8 mouse cellular contexts compared by ENCODE assay signal in genomic region chr12:54191608-54192304, GRCm38 (mm10). TPM values are rescaled to one million over a fixed set of nuclear protein-coding genes. Genes with fewer than 3 reads are reported as not detected.
DNase-seq lines count a peak whose midpoint lies in the region; ATAC-seq and TF ChIP-seq lines count a peak whose summit lies in the region.

No protein-coding gene starts in this region.

- intact Hi-C loops in heart, postnatal 10 days (cut with DNase I): no loop called here

- H3K27ac ChIP-seq in ES-Bruce4 (ENCODE audit: insufficient read depth, low read length): no peak overlapping the region
- H3K27ac ChIP-seq in forebrain, embryonic 14.5 days (ENCODE audit: low read depth, low read length): peak overlapping the region; percentile 78; the same call in 1 of the 2 replicates
- H3K27ac ChIP-seq in liver, embryonic 15.5 days (replicated peaks): peak overlapping the region; percentile 83
- H3K27ac ChIP-seq in neural tube, embryonic 12.5 days: no peak overlapping the region

- H3K4me3 ChIP-seq in ES-Bruce4 (ENCODE audit: low read depth, low read length): peak overlapping the region; percentile 51
- peak overlapping the region; percentile 12 for H3K4me3 ChIP-seq in forebrain, embryonic 14.5 days (ENCODE audit: low read depth, low read length)
- peak overlapping the region; percentile 26 for H3K4me3 ChIP-seq in liver, embryonic 15.5 days (replicated peaks)
- peak overlapping the region; percentile 17; the same call in 1 of the 2 replicates for H3K4me3 ChIP-seq in neural tube, embryonic 12.5 days

- TF ChIP-seq POLR2A in ES-Bruce4 (IDR thresholded peaks at IDR 0.05; ENCODE audit: insufficient read depth, low read length): no peak

- peaks cover 4% of the 10 kb centered on the region for H3K4me1 ChIP-seq in ES-Bruce4 (ENCODE audit: control insufficient read depth, insufficient read depth, low read length)
- peaks cover 40% of the 10 kb centered on the region for H3K4me1 ChIP-seq in forebrain, embryonic 14.5 days (ENCODE audit: control insufficient read depth, insufficient read depth, low read length)
- peaks cover 40% of the 10 kb centered on the region for H3K4me1 ChIP-seq in liver, embryonic 15.5 days (replicated peaks)
- peaks cover 29% of the 10 kb centered on the region for H3K4me1 ChIP-seq in neural tube, embryonic 12.5 days

- peak overlapping the region; percentile 46 for H3K4me2 ChIP-seq in forebrain, embryonic 14.5 days (ENCODE audit: low read length)
- H3K4me2 ChIP-seq in liver, embryonic 15.5 days: peak overlapping the region; percentile 61
- H3K4me2 ChIP-seq in neural tube, embryonic 12.5 days (replicated peaks): peak overlapping the region; percentile 58

- H3K9ac ChIP-seq in ES-Bruce4 (ENCODE audit: low read depth, poor library complexity, severe bottlenecking): no peak overlapping the region
- peak overlapping the region; percentile 29; the same call in 1 of the 2 replicates for H3K9ac ChIP-seq in forebrain, embryonic 14.5 days (ENCODE audit: low read length)
- no peak overlapping the region; the same call in 1 of the 2 replicates for H3K9ac ChIP-seq in liver, embryonic 15.5 days
- H3K9ac ChIP-seq in neural tube, embryonic 12.5 days: peak overlapping the region; percentile 18; the same call in 1 of the 2 replicates

- peak; percentile 98 for DNase-seq in forebrain, embryonic 14.5 days (ENCODE audit: low spot score)
- DNase-seq in heart, postnatal 10 days: peak; percentile 96 to 97
- DNase-seq in kidney, postnatal 36 days: peak; percentile 92 to 94
- peak; percentile 64 to 69 for DNase-seq in thymus, adult 18-20 months

- 0 out of 2 replicates have a peak, but pooled peaks have one; percentile 70 for TF ChIP-seq EP300 in ES-Bruce4 (IDR thresholded peaks at IDR 0.05; ENCODE audit: insufficient read depth, low read depth, low read length)

- no peaks in the 10 kb centered on the region for H3K9me3 ChIP-seq in ES-Bruce4 (replicated peaks; ENCODE audit: control insufficient read depth, insufficient read depth, low read length, poor library complexity, severe bottlenecking)
- no peaks in the 10 kb centered on the region for H3K9me3 ChIP-seq in forebrain, embryonic 14.5 days (replicated peaks; ENCODE audit: control insufficient read depth, low read length)
- H3K9me3 ChIP-seq in liver, embryonic 15.5 days (replicated peaks): no peaks in the 10 kb centered on the region
- H3K9me3 ChIP-seq in neural tube, embryonic 12.5 days: no peaks in the 10 kb centered on the region

- peak; percentile 60; the same call in 1 of the 2 replicates for ATAC-seq in cerebellum, adult (ENCODE audit: insufficient number of reproducible peaks, low FRiP score, low TSS enrichment)
- peak; percentile 99 for ATAC-seq in forebrain, embryonic 14.5 days
- ATAC-seq in liver, embryonic 15.5 days (ENCODE audit: insufficient read depth): peak; percentile 95
- ATAC-seq in neural tube, embryonic 12.5 days (ENCODE audit: low FRiP score, low read depth): peak; percentile 97

- 2% methylated on average over 19 of the region's 19 CpGs for WGBS in forebrain, embryonic 14.5 days
- 2% methylated on average over 19 of the region's 19 CpGs for WGBS in liver, embryonic 15.5 days (ENCODE audit: insufficient replicate concordance)
- WGBS in neural tube, embryonic 12.5 days: 5% methylated on average over 19 of the region's 19 CpGs

- no peaks in the 10 kb centered on the region for H3K27me3 ChIP-seq in ES-Bruce4 (ENCODE audit: control insufficient read depth, insufficient read depth, low read length, poor library complexity, severe bottlenecking)
- H3K27me3 ChIP-seq in forebrain, embryonic 14.5 days (replicated peaks; ENCODE audit: control insufficient read depth, insufficient read depth, low read length): no peaks in the 10 kb centered on the region
- H3K27me3 ChIP-seq in liver, embryonic 15.5 days: peaks cover 34% of the 10 kb centered on the region
- no peaks in the 10 kb centered on the region for H3K27me3 ChIP-seq in neural tube, embryonic 12.5 days (replicated peaks)

- no peaks in the 10 kb centered on the region for H3K36me3 ChIP-seq in ES-Bruce4 (ENCODE audit: control insufficient read depth, insufficient read depth, low read length, poor library complexity, severe bottlenecking)
- no peaks in the 10 kb centered on the region for H3K36me3 ChIP-seq in forebrain, embryonic 14.5 days (ENCODE audit: control insufficient read depth, insufficient read depth, low read length)
- H3K36me3 ChIP-seq in liver, embryonic 15.5 days (replicated peaks): no peaks in the 10 kb centered on the region
- H3K36me3 ChIP-seq in neural tube, embryonic 12.5 days: no peaks in the 10 kb centered on the region

- no peak for TF ChIP-seq CTCF in ES-Bruce4 (IDR thresholded peaks at IDR 0.05; ENCODE audit: low read depth, low read length)

RNA-seq across cellular contexts. Expression of gene Egln3, which starts 11.9 kb away (rescaled TPM):
- polyA plus RNA-seq in ES-Bruce4 (2011; ENCODE audit: insufficient read depth, insufficient read length, low read depth, missing spikeins): 19.2 and 20.0 TPM in 2 replicates
- 5.9 and 6.3 TPM in 2 replicates for polyA plus RNA-seq in forebrain, embryonic 14.5 days (2014; fragmentation: Nextera tagmentation; extraction: Ambion mirVana)
- 10 to 100 TPM; 39.0 to 49.5 TPM for total RNA-seq in heart, postnatal 10 days (2021)
- 2.3 and 3.5 TPM in 2 replicates for polyA plus RNA-seq in liver, embryonic 15.5 days (2015; fragmentation: Nextera tagmentation; extraction: Ambion mirVana)
- polyA plus RNA-seq in neural tube, embryonic 12.5 days (2016; fragmentation: Nextera tagmentation; extraction: Ambion mirVana): 3.8 and 4.5 TPM in 2 replicates

Comparison
In these comparisons a context has a peak if more than half of its experiments do, and no peak if none do; other contexts are left out.
1. H3K27ac ChIP-seq: peak in forebrain, embryonic 14.5 days (single experiment) and liver, embryonic 15.5 days (single experiment); none in ES-Bruce4 (single experiment) and neural tube, embryonic 12.5 days (single experiment).
2. H3K9ac ChIP-seq: peak in forebrain, embryonic 14.5 days (single experiment) and neural tube, embryonic 12.5 days (single experiment); none in ES-Bruce4 (single experiment) and liver, embryonic 15.5 days (single experiment).
3. Peak in every context shown above with its lines, with median percentiles within 50 percentile points of each other: H3K4me3 ChIP-seq, ATAC-seq, DNase-seq and H3K4me2 ChIP-seq.